Mouse (Mus musculus) C2C12 (cell line): ENCODE results near the gene Hs3st4. TPM values are rescaled to one million over a fixed set of nuclear protein-coding genes. Genes with fewer than 3 reads are reported as not detected.

ENCODE experiments used
- H3K27me3 ChIP-seq: one replicate; pipeline ENCODE4 v1.6.1; 2011; ENCODE audit not compliant: control insufficient read depth, insufficient read depth, insufficient read length
- H3K36me3 ChIP-seq: one replicate; pipeline ENCODE4 v1.6.1; 2011; ENCODE audit not compliant: control insufficient read depth, insufficient read depth
- H3K4me3 ChIP-seq: one replicate; pipeline ENCODE4 v1.5.1; 2011; ENCODE audit warnings: mild to moderate bottlenecking, control low read depth; ENCODE audit not compliant: poor library complexity, insufficient read depth, severe bottlenecking
- H3K79me2 ChIP-seq: one replicate; pipeline ENCODE4 v1.6.1; 2011; ENCODE audit not compliant: control insufficient read depth, insufficient read depth
- H3K79me3 ChIP-seq: one replicate; pipeline ENCODE4 v1.6.1; 2011; ENCODE audit warnings: low read depth, control low read depth
- H3ac ChIP-seq: one replicate; pipeline ENCODE3; 2011; ENCODE audit warnings: low read depth; ENCODE audit not compliant: control insufficient read depth, insufficient read length
- CEBPB ChIP-seq: IDR thresholded peaks from one replicate; pipeline ENCODE4 v1.6.1; 2011; ENCODE audit warnings: low read depth, mild to moderate bottlenecking, control low read depth, moderate library complexity
- CTCF ChIP-seq: IDR thresholded peaks from one replicate; pipeline ENCODE4 v1.5.1; 2011; ENCODE audit not compliant: control insufficient read depth, insufficient read depth, insufficient read length
- FOSL1 ChIP-seq: IDR thresholded peaks from one replicate; pipeline ENCODE4 v1.8.0; 2011; ENCODE audit warnings: mild to moderate bottlenecking, low read length; ENCODE audit not compliant: poor library complexity, insufficient read depth, severe bottlenecking
- MAX ChIP-seq: IDR thresholded peaks from one replicate; pipeline ENCODE4 v1.6.1; 2011; ENCODE audit warnings: mild to moderate bottlenecking, control low read depth
- MYOD1 ChIP-seq: IDR thresholded peaks from one replicate; pipeline ENCODE4 v1.6.1; 2011; ENCODE audit warnings: low read depth; ENCODE audit not compliant: control insufficient read depth, insufficient read length
- MYOG ChIP-seq: IDR thresholded peaks from one replicate; pipeline ENCODE4 v1.6.1; 2011; ENCODE audit not compliant: control insufficient read depth, insufficient read length; ENCODE audit errors: extremely low read depth
- USF1 ChIP-seq: IDR thresholded peaks from one replicate; pipeline ENCODE4 v1.6.1; 2011; ENCODE audit warnings: low read depth, mild to moderate bottlenecking, control low read depth, moderate library complexity
- polyA plus RNA-seq: library from polyadenylated mRNA; unstranded; fragments of >200 nt; fragmentation: generic; extraction: Trizol; gene quantifications from one replicate; pipeline ENCODE4 v1.2.1, GENCODE M21; 2012; ENCODE audit warnings: missing spikeins

Hs3st4 gene
- polyA plus RNA-seq, 1 experiment, result not detected

DNA sequence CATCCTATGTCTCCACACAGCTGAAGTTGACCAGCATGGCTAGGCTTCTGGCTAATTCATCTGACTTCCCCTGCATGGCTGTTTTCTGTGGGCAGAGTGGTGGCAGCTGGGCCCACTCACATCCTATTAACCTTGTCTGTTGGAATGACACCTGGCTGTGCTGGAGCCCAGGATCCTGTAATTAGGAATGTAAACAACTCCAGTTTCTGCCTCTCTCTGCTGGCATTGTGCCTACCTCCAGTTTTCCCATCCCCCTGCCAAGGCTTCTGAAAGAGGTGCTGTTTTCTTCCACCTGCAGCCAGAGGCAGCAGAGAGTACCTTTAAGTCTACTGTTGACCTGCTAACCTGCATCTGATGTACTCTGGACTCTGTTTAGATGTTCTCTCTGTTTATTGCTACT lies 288.1 kb downstream of the Hs3st4 start:
- Histone ChIP-seq H3K36me3 (no peaks in the 10 kb centered on the region), H3K79me2 (no peaks in the 10 kb centered on the region), H3K27me3 (no peaks in the 10 kb centered on the region), H3K4me3 (no peak overlapping the region), H3ac (no peak overlapping the region), H3K79me3 (no peaks in the 10 kb centered on the region)
- TF ChIP-seq MAX, result no peak
- TF ChIP-seq USF1, result no peak
- no peak for TF ChIP-seq MYOG
- no peak for TF ChIP-seq CEBPB
- TF ChIP-seq FOSL1, result no peak
- no peak for TF ChIP-seq MYOD1
- no peak for TF ChIP-seq CTCF

GRCm38 (mm10) chr7:124289873-124290272 lies 307.2 kb downstream of the Hs3st4 start:
- no peaks in the 10 kb centered on the region for H3K27me3 ChIP-seq
- H3K79me2 ChIP-seq, result no peaks in the 10 kb centered on the region
- no peak overlapping the region for H3ac ChIP-seq
- no peaks in the 10 kb centered on the region for H3K36me3 ChIP-seq
- H3K79me3 ChIP-seq, result no peaks in the 10 kb centered on the region
- TF ChIP-seq FOSL1 (no peak), MYOD1 (no peak), CTCF (no peak), USF1 (no peak), MAX (no peak), CEBPB (no peak), MYOG (no peak)
- no peak overlapping the region for H3K4me3 ChIP-seq

- Histone ChIP-seq H3K4me3 (no peak overlapping the region), H3K27me3 (no peaks in the 10 kb centered on the region), H3ac (no peak overlapping the region), H3K36me3 (no peaks in the 10 kb centered on the region), H3K79me3 (no peaks in the 10 kb centered on the region), H3K79me2 (no peaks in the 10 kb centered on the region)
- TF ChIP-seq CTCF (no peak), MYOG (no peak), FOSL1 (no peak), MAX (no peak), MYOD1 (no peak), CEBPB (no peak), USF1 (no peak)
Measured at GRCm38 (mm10) chr7:124319451-124319850, 336.8 kb downstream of the Hs3st4 start.

- no peak for TF ChIP-seq MYOD1
- TF ChIP-seq USF1, result no peak
- no peak for TF ChIP-seq CEBPB
- no peak for TF ChIP-seq MAX
- no peak for TF ChIP-seq FOSL1
- no peak for TF ChIP-seq CTCF
- TF ChIP-seq MYOG, result no peak
- Histone ChIP-seq H3K79me3 (no peaks in the 10 kb centered on the region), H3K79me2 (no peaks in the 10 kb centered on the region)
Measured at GRCm38 (mm10) chr7:124335635-124336034, 353.0 kb downstream of the Hs3st4 start.

GRCm38 (mm10) chr7:124341510-124341909 lies 358.8 kb downstream of the Hs3st4 start:
- no peak overlapping the region for H3K4me3 ChIP-seq
- H3K27me3 ChIP-seq, result no peaks in the 10 kb centered on the region
- H3K36me3 ChIP-seq, result no peaks in the 10 kb centered on the region
- no peaks in the 10 kb centered on the region for H3K79me3 ChIP-seq
- TF ChIP-seq CEBPB (no peak), CTCF (no peak), USF1 (no peak), FOSL1 (no peak), MAX (no peak), MYOG (no peak), MYOD1 (no peak)
- no peak overlapping the region for H3ac ChIP-seq
- no peaks in the 10 kb centered on the region for H3K79me2 ChIP-seq

More at GRCm38 (mm10) chr7:124335635-124336034, 353.0 kb downstream of the Hs3st4 start:
- Histone ChIP-seq H3K27me3 (no peaks in the 10 kb centered on the region), H3ac (no peak overlapping the region), H3K4me3 (no peak overlapping the region), H3K36me3 (no peaks in the 10 kb centered on the region)
